Mouse (Mus musculus): ENCODE measurements around the gene Tm2d3.

Tm2d3 gene

DNA sequence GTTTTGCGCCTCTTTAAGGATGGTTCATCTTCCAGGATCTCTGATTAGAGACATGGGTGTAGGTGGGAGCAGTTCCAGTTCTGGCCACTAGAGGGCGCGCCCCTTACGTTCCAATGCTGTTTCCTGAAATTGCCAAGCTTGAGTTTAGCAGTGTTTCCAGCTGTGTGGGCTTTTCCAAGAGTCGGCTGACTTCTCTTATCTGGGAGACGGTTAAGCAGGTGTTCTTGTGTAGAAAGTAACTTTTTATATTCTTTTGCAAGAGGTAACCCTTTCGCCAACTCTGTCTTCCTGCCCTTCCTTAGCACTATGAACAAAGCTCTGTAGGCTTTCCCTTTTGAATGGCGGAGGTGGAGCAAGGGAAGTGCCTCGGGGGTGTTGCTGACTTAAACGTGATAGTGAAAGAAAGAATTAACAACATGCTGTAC lies 13.9 kb downstream of the Tm2d3 start:
- peak; percentile 93 for DNase-seq (ENCODE audit: low spot score)

DNA sequence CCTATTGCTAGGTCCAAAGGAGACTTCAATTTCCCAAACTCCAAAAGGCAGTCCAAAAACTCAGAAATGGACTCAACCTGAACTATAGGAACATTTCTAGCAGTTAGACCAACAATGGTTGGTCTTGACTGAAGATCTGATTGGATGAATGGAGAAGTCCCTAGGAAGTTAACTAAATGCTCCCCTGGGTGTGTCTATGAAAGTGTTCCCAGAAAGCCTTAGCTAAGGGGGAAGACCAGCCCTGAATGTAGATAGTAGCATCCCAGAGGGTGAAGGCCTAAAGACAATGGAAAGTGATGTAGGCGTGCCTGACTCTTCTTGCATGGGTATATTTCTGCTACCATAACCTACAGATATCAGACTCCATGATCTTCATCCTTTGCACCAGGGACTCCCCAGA lies 17.5 kb downstream of the Tm2d3 start:
- DNase-seq (ENCODE audit: low spot score), result no peak

DNA sequence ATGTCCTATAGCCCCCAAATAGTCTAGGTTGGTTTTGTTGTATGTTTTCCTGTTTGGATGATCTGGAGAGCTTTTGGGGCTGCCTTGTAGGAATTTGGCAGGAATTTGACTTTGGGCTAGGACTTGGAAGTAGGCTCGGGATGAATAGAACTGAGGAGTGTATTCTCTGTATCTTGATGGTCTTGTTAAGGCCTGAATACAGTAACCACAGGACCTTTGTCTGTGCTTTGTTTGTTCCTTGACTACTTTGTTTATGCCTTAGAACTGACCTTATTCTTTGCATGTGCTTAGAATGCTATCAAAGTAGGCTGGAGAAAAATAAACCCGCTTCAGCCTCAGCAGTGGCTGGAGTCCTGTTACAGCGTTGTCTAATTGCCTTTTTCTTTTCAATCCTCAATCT lies 19.3 kb downstream of the Tm2d3 start:
- DNase-seq (ENCODE audit: low spot score), result no peak

DNA sequence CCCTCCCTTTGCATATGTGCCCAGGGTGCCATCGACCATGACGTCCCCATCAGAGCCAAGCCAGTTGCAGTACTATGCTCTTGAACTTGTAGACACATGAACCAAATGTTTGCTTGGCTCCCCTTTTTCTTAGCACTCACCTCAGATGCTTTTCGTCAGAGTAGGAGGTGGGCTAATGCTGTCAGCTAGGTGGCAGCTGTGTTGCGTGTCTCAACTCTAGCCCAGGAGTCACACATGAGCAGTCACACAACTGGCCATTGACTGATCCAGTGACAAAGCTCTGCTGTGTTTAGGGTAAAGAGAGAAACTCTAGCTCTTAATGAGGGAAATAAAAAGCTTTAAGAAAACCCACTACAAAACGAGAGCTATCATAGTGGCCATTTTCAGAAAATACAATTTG lies 22.8 kb downstream of the Tm2d3 start:
- peak; percentile 11 for DNase-seq (ENCODE audit: low spot score)

DNA sequence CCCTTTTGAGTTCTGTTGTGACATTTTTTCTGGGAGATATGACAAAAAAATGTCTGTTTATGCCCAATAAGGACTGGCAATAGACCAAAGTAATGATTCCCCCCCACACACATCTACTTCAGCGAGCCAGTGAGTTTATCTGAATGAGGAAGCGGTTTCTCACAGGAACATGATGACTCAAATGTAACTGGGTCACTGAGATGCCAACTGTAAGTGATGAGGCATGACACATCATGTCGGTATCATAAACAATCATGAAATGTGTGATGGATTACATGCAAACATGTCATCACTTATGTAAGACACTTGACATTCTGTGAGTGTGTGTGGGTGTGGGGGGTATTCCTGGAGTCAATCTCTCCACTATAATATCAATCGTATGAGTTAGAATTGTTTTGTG lies 23.3 kb downstream of the Tm2d3 start:
- DNase-seq (ENCODE audit: low spot score), result no peak

DNA sequence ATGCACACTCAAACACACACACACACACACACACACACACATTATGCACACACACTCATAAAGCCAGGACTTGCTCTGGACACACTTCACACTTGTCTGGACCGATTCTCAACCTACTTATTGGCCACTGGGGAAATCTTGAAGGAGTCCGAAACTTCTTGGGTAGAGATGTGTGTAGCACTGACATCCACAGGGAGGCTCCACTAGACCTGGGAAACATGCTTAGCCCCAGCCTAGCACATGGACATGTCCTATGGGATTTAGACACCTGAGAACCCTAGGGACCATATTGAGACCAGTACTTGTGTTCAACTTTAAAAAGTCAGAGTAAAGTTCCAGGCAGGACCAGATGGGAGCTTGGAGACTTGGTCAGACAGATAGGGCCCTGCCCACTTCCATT lies 43.1 kb downstream of the Tm2d3 start:
- no peak for DNase-seq (ENCODE audit: low spot score)

DNA sequence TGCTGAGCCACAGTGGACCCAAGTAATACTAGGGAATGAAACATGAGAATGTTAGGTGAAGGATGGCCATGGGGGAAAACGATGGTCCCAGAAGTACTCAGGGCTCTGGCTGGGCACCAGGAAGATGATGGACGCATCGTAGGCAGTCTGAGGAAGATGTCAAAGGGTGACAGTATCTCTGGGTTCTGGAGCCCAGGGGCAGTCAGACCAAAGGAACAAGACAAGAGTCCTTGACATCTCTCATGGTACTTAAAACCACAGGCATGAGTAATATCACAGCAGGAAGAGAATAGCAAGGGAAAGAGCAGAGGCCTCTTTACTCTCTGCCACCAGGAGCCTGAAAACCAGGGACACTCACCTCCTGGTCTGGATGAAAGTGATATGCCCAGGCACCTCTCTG lies 44.3 kb downstream of the Tm2d3 start:
- DNase-seq (ENCODE audit: low spot score), result no peak

DNA sequence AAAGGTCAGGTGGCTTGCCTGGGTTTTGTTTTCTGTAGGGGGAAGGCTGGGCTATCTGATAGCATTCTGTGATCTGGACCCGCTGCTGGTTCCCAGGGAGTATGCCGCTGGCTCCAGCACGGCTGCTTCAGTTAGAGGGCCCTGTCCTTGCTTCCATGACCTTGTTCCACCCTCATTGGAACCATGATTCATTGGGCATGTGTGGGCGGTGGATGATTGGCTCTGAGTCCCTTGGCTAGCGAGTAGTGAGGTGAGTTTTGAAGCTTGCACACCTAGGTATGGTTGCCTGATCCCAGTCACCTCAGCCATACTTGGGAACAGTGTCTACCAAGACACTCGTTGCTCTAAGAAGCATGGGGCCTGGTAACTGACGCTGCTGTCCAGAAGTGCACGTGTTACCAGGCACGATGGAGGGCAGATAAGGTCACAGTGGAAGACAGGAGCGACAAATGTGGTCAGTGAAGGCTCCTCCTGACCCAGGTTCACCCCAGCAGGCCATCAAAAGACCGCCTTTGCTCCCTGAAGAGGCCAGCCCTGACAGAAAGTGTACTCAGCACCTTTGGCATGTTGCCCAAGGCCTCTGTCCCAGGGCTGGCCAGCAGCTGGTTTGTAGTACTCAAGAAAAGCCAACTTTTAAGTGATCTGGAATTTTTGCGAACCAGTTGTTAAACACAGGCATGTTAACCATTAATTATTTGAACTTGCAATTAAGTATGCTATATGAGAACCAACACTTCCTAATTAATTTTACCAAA lies 46.5 kb downstream of the Tm2d3 start:
- no peak for DNase-seq (ENCODE audit: low spot score)

DNA sequence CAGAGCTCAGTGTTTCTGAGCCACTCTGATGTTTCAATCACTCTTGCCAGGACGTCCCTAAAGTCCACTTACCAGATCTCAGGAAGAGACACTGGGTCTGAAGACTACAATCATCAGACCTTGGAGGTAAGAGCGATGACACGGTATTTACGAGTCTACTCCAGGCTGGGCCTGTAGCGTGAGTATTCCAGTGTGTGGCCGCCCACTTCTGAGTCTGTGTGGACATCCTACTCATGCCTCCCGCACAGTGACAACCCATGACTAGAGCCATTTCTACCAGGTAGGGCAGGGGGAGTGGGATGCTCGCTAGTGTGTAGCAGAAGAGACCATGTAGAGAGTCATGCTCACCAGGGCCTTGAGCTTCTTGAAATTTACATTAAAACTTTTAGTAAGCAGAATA lies 51.9 kb downstream of the Tm2d3 start:
- DNase-seq (ENCODE audit: low spot score), result no peak

DNA sequence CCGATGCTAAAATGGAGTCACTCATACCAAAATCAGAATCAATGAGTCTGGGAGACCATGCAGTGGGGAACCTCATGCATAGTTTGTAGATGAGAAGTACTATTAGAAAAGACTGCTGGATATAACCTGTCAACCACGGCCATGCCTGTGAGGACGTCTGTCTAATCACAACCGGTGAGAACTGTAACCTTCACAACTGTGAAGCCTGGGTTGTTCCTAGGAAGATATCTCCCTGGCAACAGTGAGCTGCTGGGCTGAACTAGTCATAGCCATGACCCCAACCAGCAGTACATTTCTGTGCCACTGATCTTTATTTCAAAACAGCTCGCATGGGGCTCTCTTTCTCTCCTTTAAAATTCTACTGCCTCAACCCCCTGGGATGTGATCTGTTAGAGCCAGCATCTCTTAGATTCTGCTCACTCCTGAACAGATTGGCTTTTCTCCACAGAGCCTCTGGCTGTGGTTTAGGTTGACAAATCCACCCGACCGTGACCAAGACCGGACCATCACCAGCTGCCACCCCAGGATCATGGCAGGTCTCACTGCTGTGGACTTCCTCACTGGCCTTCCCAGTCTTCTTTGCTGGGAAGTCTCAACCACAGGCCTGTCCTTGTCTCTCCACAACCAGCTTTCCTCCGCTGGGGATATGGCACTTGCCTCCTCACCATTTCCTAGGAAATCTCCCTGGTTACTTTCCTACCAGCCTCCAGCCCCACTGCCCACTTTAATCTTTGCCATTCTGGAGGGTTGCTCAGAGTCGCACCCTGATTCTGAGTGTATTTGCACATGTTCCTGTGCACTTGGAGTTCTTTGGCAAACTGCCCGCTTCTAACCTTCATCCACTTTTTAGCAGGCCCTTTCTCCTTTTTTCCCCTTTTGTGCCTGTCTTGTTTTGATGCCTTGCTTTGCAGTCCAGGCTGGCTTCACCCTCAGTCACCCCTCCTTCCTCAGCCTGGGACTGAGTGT lies 57.3 kb downstream of the Tm2d3 start:
- no peak for DNase-seq (ENCODE audit: low spot score)

Data from retina, embryonic 14.5 days (tissue).